Mouse (Mus musculus) stomach, postnatal 0 days (tissue): ENCODE measurements at regions not wholly inside any gene's neighbourhood (a gene's known extent, or its start where the extent isn't known, plus 50 kb on each side); places are given as distances from the start of the nearest gene placed in this dataset.

Source experiments
- ATAC-seq: fragments of 200-750 bp; cut with Nextera tagmentation; 2 replicates; pipeline ENCODE4 v1.8.0; 2017; ENCODE audit not compliant: low FRiP score, low TSS enrichment
- DNase-seq: peaks from one replicate; pipeline ENCODE4 v3.0.0-alpha.2; 2016; ENCODE audit warnings: low spot score
- H3K27ac ChIP-seq: fragments of 300-500 bp; sonication (generic); replicated peaks from 2 replicates; pipeline ENCODE4 v1.5.1; 2014; ENCODE audit warnings: mild to moderate bottlenecking, control low read depth
- H3K27me3 ChIP-seq: fragments of 300-500 bp; sonication (generic); 2 replicates; pipeline ENCODE4 v1.6.1; 2014; ENCODE audit warnings: low read length; ENCODE audit not compliant: control insufficient read depth, insufficient read depth
- H3K36me3 ChIP-seq: fragments of 300-500 bp; sonication (generic); 2 replicates; pipeline ENCODE4 v1.6.1; 2014; ENCODE audit warnings: low read length, mixed read lengths; ENCODE audit not compliant: control insufficient read depth, insufficient read depth
- H3K4me1 ChIP-seq: fragments of 300-500 bp; sonication (generic); replicated peaks from 2 replicates; pipeline ENCODE4 v1.6.1; 2014; ENCODE audit warnings: antibody characterized with exemption; ENCODE audit not compliant: control insufficient read depth, insufficient read depth
- H3K4me2 ChIP-seq: fragments of 300-500 bp; sonication (generic); replicated peaks from 2 replicates; pipeline ENCODE4 v1.6.1; 2014; ENCODE audit warnings: low read depth, mild to moderate bottlenecking, control low read depth, moderate library complexity
- H3K4me3 ChIP-seq: fragments of 300-500 bp; sonication (generic); 2 replicates; pipeline ENCODE4 v1.5.1; 2014; ENCODE audit warnings: low read depth, low read length, control low read depth
- H3K9ac ChIP-seq: fragments of 300-500 bp; sonication (generic); 2 replicates; pipeline ENCODE4 v1.6.1; 2014; ENCODE audit warnings: mild to moderate bottlenecking, low read length, control low read depth, mixed read lengths
- H3K9me3 ChIP-seq: fragments of 300-500 bp; sonication (generic); 2 replicates; pipeline ENCODE4 v1.6.1; 2016; ENCODE audit warnings: low read length; ENCODE audit not compliant: control insufficient read depth
- CTCF ChIP-seq: IDR thresholded peaks from 2 replicates; pipeline ENCODE4 v1.5.1; 2016; ENCODE audit warnings: antibody characterized with exemption, low read depth, mild to moderate bottlenecking, moderate library complexity
- EP300 ChIP-seq: optimal IDR thresholded peaks from 2 replicates; pipeline ENCODE3; 2016; ENCODE audit warnings: antibody characterized with exemption
- WGBS: fragments of 180-500 bp; shearing (Covaris S2); extraction: QIAGEN DNeasy Blood & Tissue Kit; methylation state at CpG from one replicate; pipeline ENCODE4 v1.1.7; 2014; 5-methylcytosine and 5-hydroxymethylcytosine counted together

DNA sequence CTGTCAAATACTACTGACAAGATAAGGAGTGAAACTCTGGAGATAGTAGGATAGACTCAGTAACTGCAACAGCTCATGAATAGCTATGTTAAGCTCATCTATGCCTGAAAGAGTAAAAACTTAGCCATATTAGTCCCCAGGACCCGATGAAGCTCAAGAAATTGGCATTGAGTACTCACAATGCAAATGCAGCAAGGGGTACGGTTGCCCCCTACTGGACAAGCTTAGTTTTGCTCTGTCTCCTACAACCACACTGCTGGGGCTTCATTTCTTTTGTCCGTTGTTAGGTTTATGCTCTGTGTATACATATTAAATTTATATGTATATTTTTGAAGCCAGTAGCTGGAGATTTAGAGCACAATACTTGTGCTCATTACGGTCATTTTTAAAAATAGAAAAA lies 74.4 kb upstream of the Mup5 start:
- ATAC-seq (no peak), DNase-seq (peak; percentile 22)
- WGBS: 65% methylated on average over 4 of the region's 4 CpGs

DNA sequence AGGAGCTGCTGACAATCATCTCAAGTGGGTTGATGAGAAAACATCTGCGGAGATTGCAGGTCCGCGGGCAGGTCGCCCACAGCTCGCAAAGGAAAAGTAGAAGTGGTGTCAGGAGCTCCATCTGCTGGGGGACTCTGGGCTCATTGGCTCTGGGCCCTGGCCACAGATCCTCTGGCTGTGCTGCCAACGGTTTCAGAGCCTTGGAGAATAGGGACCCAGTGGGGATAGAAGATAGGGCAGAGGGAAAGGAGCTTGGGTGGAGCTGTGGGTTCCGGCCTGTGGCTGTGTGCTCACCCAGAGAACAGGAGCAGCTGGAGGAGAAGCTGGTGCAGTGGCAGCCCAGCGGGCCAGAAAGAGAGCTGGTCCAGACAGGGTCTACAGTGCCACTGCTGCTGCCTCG lies 67.1 kb upstream of the Mup5 start:
- WGBS: 87% methylated on average over 9 of the region's 9 CpGs
- no peak for ATAC-seq
- DNase-seq: no peak

More for the DNA sequence above, 74.4 kb upstream of the Mup5 start:
- H3K4me1 ChIP-seq: no peaks in the 10 kb centered on the region
- no peaks in the 10 kb centered on the region for H3K9me3 ChIP-seq
- H3K36me3 ChIP-seq: no peaks in the 10 kb centered on the region
- H3K27me3 ChIP-seq: no peaks in the 10 kb centered on the region
- no peak overlapping the region for H3K9ac ChIP-seq
- TF ChIP-seq CTCF: peak; percentile 78
- TF ChIP-seq EP300: no peak
- H3K27ac ChIP-seq: no peak overlapping the region
- no peak overlapping the region for H3K4me2 ChIP-seq
- H3K4me3 ChIP-seq: no peak overlapping the region

DNA sequence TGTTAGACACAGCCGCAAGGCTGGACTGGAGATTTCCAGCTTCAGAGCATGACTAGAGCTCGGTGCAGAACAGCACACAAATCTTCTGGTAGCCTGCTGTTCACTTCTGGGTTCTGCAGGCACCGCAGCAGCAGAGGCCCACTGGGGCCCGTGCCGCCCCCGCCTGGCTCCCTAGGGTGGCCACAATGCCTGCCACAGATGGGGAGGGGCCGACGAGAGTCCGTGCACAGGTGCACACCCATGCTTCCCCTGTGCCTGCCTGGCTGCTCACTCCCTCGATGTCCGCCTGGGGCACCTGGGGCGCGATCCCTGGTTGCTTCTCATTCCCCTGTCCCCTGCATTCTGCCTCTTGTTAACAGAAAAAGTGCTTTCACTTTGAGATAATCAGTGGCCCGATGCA lies 63.2 kb upstream of the Mup5 start:
- Histone ChIP-seq H3K36me3 (no peaks in the 10 kb centered on the region), H3K4me3 (no peak overlapping the region), H3K9me3 (no peaks in the 10 kb centered on the region), H3K27ac (no peak overlapping the region), H3K9ac (no peak overlapping the region), H3K4me1 (no peaks in the 10 kb centered on the region), H3K27me3 (no peaks in the 10 kb centered on the region), H3K4me2 (no peak overlapping the region; the same call in 1 of the 2 replicates)
- ATAC-seq (peak; percentile 69), DNase-seq (peak; percentile 51)
- TF ChIP-seq EP300: no peak
- TF ChIP-seq CTCF: no peak
- 80% methylated on average over 10 of the region's 14 CpGs for WGBS

More for the DNA sequence above, 67.1 kb upstream of the Mup5 start:
- Histone ChIP-seq H3K9ac (no peak overlapping the region), H3K9me3 (no peaks in the 10 kb centered on the region), H3K4me2 (no peak overlapping the region), H3K4me3 (no peak overlapping the region), H3K4me1 (no peaks in the 10 kb centered on the region), H3K27ac (no peak overlapping the region), H3K36me3 (no peaks in the 10 kb centered on the region), H3K27me3 (no peaks in the 10 kb centered on the region)
- TF ChIP-seq EP300 (no peak), CTCF (no peak)

DNA sequence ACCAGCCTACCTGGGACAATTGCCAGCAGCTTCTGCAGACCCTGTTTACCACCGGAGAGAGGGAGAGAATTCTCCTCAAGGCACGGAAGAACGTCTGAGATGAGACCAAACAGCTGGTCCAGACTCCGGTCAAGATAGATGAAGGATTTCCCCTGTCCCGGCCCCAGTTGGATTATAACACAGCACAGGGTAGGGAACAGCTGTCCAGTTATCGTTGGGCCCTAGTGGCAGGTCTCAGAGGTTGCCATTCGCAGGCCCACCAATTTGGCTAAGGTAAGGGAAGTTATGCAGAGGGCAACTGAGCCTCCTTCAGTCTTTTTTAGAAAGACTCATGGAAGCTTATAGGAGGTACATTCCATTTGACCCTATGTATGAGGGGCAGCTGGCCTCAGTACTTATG lies 62.1 kb upstream of the Mup5 start:
- ATAC-seq (no peak), DNase-seq (no peak)
- Histone ChIP-seq H3K27ac (no peak overlapping the region), H3K4me1 (no peaks in the 10 kb centered on the region), H3K9ac (no peak overlapping the region), H3K4me2 (no peak overlapping the region), H3K36me3 (no peaks in the 10 kb centered on the region), H3K9me3 (no peaks in the 10 kb centered on the region), H3K4me3 (no peak overlapping the region), H3K27me3 (no peaks in the 10 kb centered on the region)
- TF ChIP-seq CTCF (no peak), EP300 (no peak)
- 44% methylated on average over 7 of the region's 7 CpGs for WGBS
